Mouse (Mus musculus) megakaryocyte-erythroid progenitor cell, adult 5-6 weeks (primary cell): ENCODE data around the gene Tmem60. TPM values are rescaled to one million over a fixed set of nuclear protein-coding genes. Genes with fewer than 3 reads are reported as not detected.
A peak's percentile ranks its signal among the peaks of the same experiment; 100 is the strongest.

Source experiments
- ATAC-seq: replicated peaks from 2 replicates; pipeline ENCODE4 v1.8.0; 2016; ENCODE audit warnings: mild to moderate bottlenecking, inconsistent platforms; ENCODE audit not compliant: severe bottlenecking, poor library complexity, low FRiP score, low TSS enrichment
- total RNA-seq, 2 experiments: library from RNA; stranded (forward) in 1 of 2; stranded (reverse) in 1 of 2; fragments of 200-1000, 215-1000 nt in 1 of 2; fragments of >200 nt in 1 of 2; fragmentation: Nextera tagmentation in 1 of 2; gene quantifications; 2 replicates each; pipeline ENCODE4 v1.2.3; 2014 to 2017

Tmem60 gene
- total RNA-seq, 2 experiments from 2014 or later, result 15.4 to 29.1 TPM

- ATAC-seq, result peak; percentile 40; the same call in 1 of the 2 replicates
These were observed 22.7 kb downstream of the Tmem60 start for GRCm38 (mm10) chr5:20904647-20905046.

GRCm38 (mm10) chr5:20905437-20905836 is 23.4 kb downstream of the Tmem60 start:
- ATAC-seq, result 0 out of 2 replicates have a peak, but pooled peaks have one; percentile 6

GRCm38 (mm10) chr5:20906191-20906590 is 24.2 kb downstream of the Tmem60 start:
- ATAC-seq, result peak; percentile 92

- ATAC-seq, result no peak
These were observed 29.8 kb downstream of the Tmem60 start for GRCm38 (mm10) chr5:20911741-20912140.

- peak; percentile 63; the same call in 1 of the 2 replicates for ATAC-seq
These were observed 31.6 kb downstream of the Tmem60 start for GRCm38 (mm10) chr5:20913372-20914275.

GRCm38 (mm10) chr5:20918967-20919366 is 37.0 kb downstream of the Tmem60 start:
- no peak for ATAC-seq

GRCm38 (mm10) chr5:20919566-20919965 is 37.6 kb downstream of the Tmem60 start:
- no peak for ATAC-seq

- peak; percentile 77; the same call in 1 of the 2 replicates for ATAC-seq
These were observed 42.6 kb downstream of the Tmem60 start for GRCm38 (mm10) chr5:20924608-20925007.

- no peak for ATAC-seq
These were observed 43.5 kb downstream of the Tmem60 start for GRCm38 (mm10) chr5:20925451-20925850.

- ATAC-seq, result no peak
These were observed 47.7 kb downstream of the Tmem60 start for GRCm38 (mm10) chr5:20929669-20930151.

- ATAC-seq, result peak; percentile 83
These were observed 48.4 kb downstream of the Tmem60 start for GRCm38 (mm10) chr5:20930430-20930829.

- ATAC-seq, result peak; percentile 72
These were observed 49.3 kb downstream of the Tmem60 start for GRCm38 (mm10) chr5:20931300-20931699.

GRCm38 (mm10) chr5:20932585-20932984 is 50.6 kb downstream of the Tmem60 start:
- ATAC-seq, result no peak

- ATAC-seq, result no peak
These were observed 53.9 kb downstream of the Tmem60 start for GRCm38 (mm10) chr5:20935934-20936333.

Other genes starting within 250 kb of the Tmem60 start
- 20.2 and 24.6 TPM in 2 replicates for gene Phtf2, start 67 bp upstream of the Tmem60 start, total RNA-seq (2014; fragmentation: Nextera tagmentation)
- 31.2 and 36.4 TPM in 2 replicates for gene Phtf2, start 67 bp upstream of the Tmem60 start, total RNA-seq (2017)
- 30.6 and 43.0 TPM in 2 replicates for gene Rsbn1l, start 74.2 kb downstream of the Tmem60 start, total RNA-seq (2014; fragmentation: Nextera tagmentation)
- 26.7 and 33.0 TPM in 2 replicates for gene Rsbn1l, start 74.2 kb downstream of the Tmem60 start, total RNA-seq (2017)
- gene Ptpn12, start 173.7 kb downstream of the Tmem60 start, total RNA-seq (2014; fragmentation: Nextera tagmentation), result 61.3 and 82.5 TPM in 2 replicates
- 35.8 and 52.0 TPM in 2 replicates for gene Ptpn12, start 173.7 kb downstream of the Tmem60 start, total RNA-seq (2017)